Mouse (Mus musculus): ENCODE data around the gene Tex14. TPM values are rescaled to one million over a fixed set of nuclear protein-coding genes. Genes with fewer than 3 reads are reported as not detected.
"Not testable (repeated sequence)": the region's sequence is repeated elsewhere in the genome, so short reads cannot be mapped to it uniquely, and the experiment has no call there.

Tex14 gene
- polyA plus RNA-seq, 1 experiment from 2014 or later: 0.27 TPM

- H3K36me3 ChIP-seq (ENCODE audit: control insufficient read depth, insufficient read depth, low read length): no peaks in the 10 kb centered on the region
- no peaks in the 10 kb centered on the region for H3K9me3 ChIP-seq (ENCODE audit: control insufficient read depth, low read length)
- no peak overlapping the region for H3K4me3 ChIP-seq (ENCODE audit: low read length)
- H3K4me1 ChIP-seq (ENCODE audit: control insufficient read depth, insufficient read depth, low read length): 0 out of 2 replicates have a peak, but pooled peaks cover 3% of the 10 kb centered on the region
- no peaks in the 10 kb centered on the region for H3K27me3 ChIP-seq (ENCODE audit: control insufficient read depth, insufficient read depth, low read length)
- H3K4me2 ChIP-seq (replicated peaks; ENCODE audit: low read depth, low read length): no peak overlapping the region; the same call in 1 of the 2 replicates
- no peak overlapping the region for H3K9ac ChIP-seq (ENCODE audit: low read depth, low read length)
- WGBS: 10% methylated on average over 16 of the region's 16 CpGs
- H3K27ac ChIP-seq (ENCODE audit: low read depth, low read length): no peak overlapping the region
- ATAC-seq (ENCODE audit: low FRiP score, low TSS enrichment): no peak
Observed at GRCm38 (mm10) chr11:87444735-87445428, 40.0 kb downstream of the Tex14 start.

- H3K36me3 ChIP-seq (ENCODE audit: control insufficient read depth, insufficient read depth, low read length); H3K4me3 ChIP-seq (ENCODE audit: low read length); H3K9me3 ChIP-seq (ENCODE audit: control insufficient read depth, low read length); H3K9ac ChIP-seq (ENCODE audit: low read depth, low read length); H3K27ac ChIP-seq (ENCODE audit: low read depth, low read length); H3K4me1 ChIP-seq (ENCODE audit: control insufficient read depth, insufficient read depth, low read length); H3K4me2 ChIP-seq (replicated peaks; ENCODE audit: low read depth, low read length); ATAC-seq (ENCODE audit: low FRiP score, low TSS enrichment); H3K27me3 ChIP-seq (ENCODE audit: control insufficient read depth, insufficient read depth, low read length): not testable (repeated sequence)
- 89% methylated on average over 2 of the region's 4 CpGs for WGBS
Observed at GRCm38 (mm10) chr11:87445593-87445992, 40.7 kb downstream of the Tex14 start.

- Histone ChIP-seq H3K4me3 (ENCODE audit: low read length) (no peak overlapping the region), H3K27me3 (ENCODE audit: control insufficient read depth, insufficient read depth, low read length) (no peaks in the 10 kb centered on the region), H3K27ac (ENCODE audit: low read depth, low read length) (no peak overlapping the region), H3K4me2 (replicated peaks; ENCODE audit: low read depth, low read length) (no peak overlapping the region), H3K4me1 (ENCODE audit: control insufficient read depth, insufficient read depth, low read length) (0 out of 2 replicates have a peak, but pooled peaks cover 3% of the 10 kb centered on the region), H3K9ac (ENCODE audit: low read depth, low read length) (no peak overlapping the region), H3K9me3 (ENCODE audit: control insufficient read depth, low read length) (no peaks in the 10 kb centered on the region), H3K36me3 (ENCODE audit: control insufficient read depth, insufficient read depth, low read length) (no peaks in the 10 kb centered on the region)
- ATAC-seq (ENCODE audit: low FRiP score, low TSS enrichment): no peak
- 90% methylated on average over 3 of the region's 3 CpGs for WGBS
Observed at GRCm38 (mm10) chr11:87446159-87446558, 41.3 kb downstream of the Tex14 start.

GRCm38 (mm10) chr11:87447429-87447828, 42.6 kb downstream of the Tex14 start:
- Histone ChIP-seq H3K4me3 (ENCODE audit: low read length) (no peak overlapping the region), H3K36me3 (ENCODE audit: control insufficient read depth, insufficient read depth, low read length) (no peaks in the 10 kb centered on the region), H3K27ac (ENCODE audit: low read depth, low read length) (no peak overlapping the region), H3K9me3 (ENCODE audit: control insufficient read depth, low read length) (no peaks in the 10 kb centered on the region), H3K27me3 (ENCODE audit: control insufficient read depth, insufficient read depth, low read length) (no peaks in the 10 kb centered on the region), H3K4me1 (ENCODE audit: control insufficient read depth, insufficient read depth, low read length) (0 out of 2 replicates have a peak, but pooled peaks cover 3% of the 10 kb centered on the region), H3K4me2 (replicated peaks; ENCODE audit: low read depth, low read length) (no peak overlapping the region; the same call in 1 of the 2 replicates), H3K9ac (ENCODE audit: low read depth, low read length) (no peak overlapping the region)
- no peak for ATAC-seq (ENCODE audit: low FRiP score, low TSS enrichment)

GRCm38 (mm10) chr11:87448081-87448475, 43.2 kb downstream of the Tex14 start:
- H3K36me3 ChIP-seq (ENCODE audit: control insufficient read depth, insufficient read depth, low read length); H3K4me1 ChIP-seq (ENCODE audit: control insufficient read depth, insufficient read depth, low read length); H3K27me3 ChIP-seq (ENCODE audit: control insufficient read depth, insufficient read depth, low read length); H3K27ac ChIP-seq (ENCODE audit: low read depth, low read length); H3K9me3 ChIP-seq (ENCODE audit: control insufficient read depth, low read length): not testable (repeated sequence)
- under 1% methylated on average over 32 of the region's 34 CpGs for WGBS
- H3K4me3 ChIP-seq (ENCODE audit: low read length): peak overlapping the region; percentile 34
- H3K9ac ChIP-seq (ENCODE audit: low read depth, low read length): peak overlapping the region; percentile 37; the same call in 1 of the 2 replicates
- peak; percentile 96 for ATAC-seq (ENCODE audit: low FRiP score, low TSS enrichment)
- peak overlapping the region; percentile 60 for H3K4me2 ChIP-seq (replicated peaks; ENCODE audit: low read depth, low read length)

GRCm38 (mm10) chr11:87448476-87449199, 43.8 kb downstream of the Tex14 start:
- H3K27me3 ChIP-seq (ENCODE audit: control insufficient read depth, insufficient read depth, low read length); H3K9me3 ChIP-seq (ENCODE audit: control insufficient read depth, low read length); H3K36me3 ChIP-seq (ENCODE audit: control insufficient read depth, insufficient read depth, low read length); H3K9ac ChIP-seq (ENCODE audit: low read depth, low read length); H3K4me2 ChIP-seq (replicated peaks; ENCODE audit: low read depth, low read length); H3K4me1 ChIP-seq (ENCODE audit: control insufficient read depth, insufficient read depth, low read length); H3K4me3 ChIP-seq (ENCODE audit: low read length): not testable (repeated sequence)
- ATAC-seq (ENCODE audit: low FRiP score, low TSS enrichment): peak; percentile 95
- 0% methylated on average over 6 of the region's 32 CpGs for WGBS
- peak overlapping the region; percentile 47; the same call in 1 of the 2 replicates for H3K27ac ChIP-seq (ENCODE audit: low read depth, low read length)

- H3K9me3 ChIP-seq (ENCODE audit: control insufficient read depth, low read length): no peaks in the 10 kb centered on the region
- H3K9ac ChIP-seq (ENCODE audit: low read depth, low read length): no peak overlapping the region
- H3K4me3 ChIP-seq (ENCODE audit: low read length): no peak overlapping the region
- WGBS: 7% methylated on average over 3 of the region's 3 CpGs
- H3K4me2 ChIP-seq (replicated peaks; ENCODE audit: low read depth, low read length): no peak overlapping the region
- H3K27ac ChIP-seq (ENCODE audit: low read depth, low read length): peak overlapping the region; percentile 47; the same call in 1 of the 2 replicates
- H3K4me1 ChIP-seq (ENCODE audit: control insufficient read depth, insufficient read depth, low read length): peaks cover 9% of the 10 kb centered on the region; the same call in 1 of the 2 replicates
- H3K27me3 ChIP-seq (ENCODE audit: control insufficient read depth, insufficient read depth, low read length): no peaks in the 10 kb centered on the region
- no peak for ATAC-seq (ENCODE audit: low FRiP score, low TSS enrichment)
- H3K36me3 ChIP-seq (ENCODE audit: control insufficient read depth, insufficient read depth, low read length): no peaks in the 10 kb centered on the region
Observed at GRCm38 (mm10) chr11:87449200-87449547, 44.3 kb downstream of the Tex14 start.

- H3K27me3 ChIP-seq (ENCODE audit: control insufficient read depth, insufficient read depth, low read length); H3K4me3 ChIP-seq (ENCODE audit: low read length); H3K36me3 ChIP-seq (ENCODE audit: control insufficient read depth, insufficient read depth, low read length); ATAC-seq (ENCODE audit: low FRiP score, low TSS enrichment); H3K9me3 ChIP-seq (ENCODE audit: control insufficient read depth, low read length); H3K4me2 ChIP-seq (replicated peaks; ENCODE audit: low read depth, low read length); H3K27ac ChIP-seq (ENCODE audit: low read depth, low read length); H3K9ac ChIP-seq (ENCODE audit: low read depth, low read length); H3K4me1 ChIP-seq (ENCODE audit: control insufficient read depth, insufficient read depth, low read length): not testable (repeated sequence)
- 61% methylated on average over 5 of the region's 5 CpGs for WGBS
Observed at GRCm38 (mm10) chr11:87449847-87450246, 45.0 kb downstream of the Tex14 start.

GRCm38 (mm10) chr11:87452779-87453178, 47.9 kb downstream of the Tex14 start:
- not testable (repeated sequence) for H3K4me3 ChIP-seq (ENCODE audit: low read length); H3K4me1 ChIP-seq (ENCODE audit: control insufficient read depth, insufficient read depth, low read length); ATAC-seq (ENCODE audit: low FRiP score, low TSS enrichment); H3K36me3 ChIP-seq (ENCODE audit: control insufficient read depth, insufficient read depth, low read length); H3K27ac ChIP-seq (ENCODE audit: low read depth, low read length); H3K9me3 ChIP-seq (ENCODE audit: control insufficient read depth, low read length); H3K4me2 ChIP-seq (replicated peaks; ENCODE audit: low read depth, low read length); H3K27me3 ChIP-seq (ENCODE audit: control insufficient read depth, insufficient read depth, low read length)
- WGBS: 69% methylated on average over 6 of the region's 8 CpGs
- 0 out of 2 replicates have a peak overlapping the region, but pooled peaks have one; percentile 0 for H3K9ac ChIP-seq (ENCODE audit: low read depth, low read length)

Measured in kidney, embryonic 14.5 days (tissue).